Comparison of ENCODE assay signal across 26 mouse cellular contexts in genomic region chr5:123822706-123823105, GRCm38 (mm10). TPM values are rescaled to one million over a fixed set of nuclear protein-coding genes. Genes with fewer than 3 reads are reported as not detected.
A peak's percentile ranks its signal among the peaks of the same experiment; 100 is the strongest.
DNase-seq lines count a peak whose midpoint lies in the region; ATAC-seq and TF ChIP-seq lines count a peak whose summit lies in the region.
"Had no signal": no experiment of that assay in that cellular context is flagged by ENCODE, and none has a peak within 500 bp of the region (broad histone marks: within the 10 kb centered on the region; RNA-seq: fewer than 3 reads in every experiment).

No protein-coding gene starts in this region.

- no peaks in the 10 kb centered on the region for H3K9me3 ChIP-seq in forebrain, embryonic 12.5 days
- no peaks in the 10 kb centered on the region for H3K9me3 ChIP-seq in forebrain, embryonic 16.5 days (ENCODE audit: control insufficient read depth, low read length)
- no peaks in the 10 kb centered on the region for H3K9me3 ChIP-seq in hindbrain, postnatal 0 days (ENCODE audit: low read length)
- no peaks in the 10 kb centered on the region for H3K9me3 ChIP-seq in hindbrain, embryonic 11.5 days (ENCODE audit: control insufficient read depth, low read length)
- H3K9me3 ChIP-seq in midbrain, postnatal 0 days (ENCODE audit: low read length): no peaks in the 10 kb centered on the region
- no peaks in the 10 kb centered on the region for H3K9me3 ChIP-seq in midbrain, embryonic 10.5 days (replicated peaks)
- H3K9me3 ChIP-seq: embryonic facial prominence, embryonic 10.5 days; limb, embryonic 10.5 days; liver, embryonic 15.5 days; lung, embryonic 15.5 days; megakaryocyte, embryonic 14.5 days had no signal

- H3K4me2 ChIP-seq in forebrain, embryonic 12.5 days: no peak overlapping the region
- H3K4me2 ChIP-seq in forebrain, embryonic 16.5 days (ENCODE audit: low read length): no peak overlapping the region
- H3K4me2 ChIP-seq in hindbrain, postnatal 0 days (ENCODE audit: low read depth, low read length): no peak overlapping the region
- H3K4me2 ChIP-seq in hindbrain, embryonic 11.5 days (replicated peaks; ENCODE audit: low read depth, low read length): no peak overlapping the region
- H3K4me2 ChIP-seq in midbrain, postnatal 0 days (ENCODE audit: low read depth, low read length, poor library complexity, severe bottlenecking): no peak overlapping the region
- H3K4me2 ChIP-seq: heart, embryonic 11.5 days; liver, embryonic 15.5 days; lung, embryonic 15.5 days had no signal

- 62% methylated on average over 7 of the region's 7 CpGs for WGBS in forebrain, embryonic 12.5 days
- WGBS in forebrain, embryonic 16.5 days: 42% methylated on average over 7 of the region's 7 CpGs
- WGBS in hindbrain, postnatal 0 days: 34% methylated on average over 7 of the region's 7 CpGs
- 72% methylated on average over 7 of the region's 7 CpGs for WGBS in hindbrain, embryonic 11.5 days
- WGBS in midbrain, postnatal 0 days: 53% methylated on average over 7 of the region's 7 CpGs
- WGBS in midbrain, embryonic 10.5 days: 87% methylated on average over 7 of the region's 7 CpGs

- H3K27me3 ChIP-seq in forebrain, embryonic 12.5 days: no peaks in the 10 kb centered on the region
- no peaks in the 10 kb centered on the region for H3K27me3 ChIP-seq in forebrain, embryonic 16.5 days (replicated peaks; ENCODE audit: control insufficient read depth, insufficient read depth, low read length)
- no peaks in the 10 kb centered on the region for H3K27me3 ChIP-seq in hindbrain, postnatal 0 days (ENCODE audit: insufficient read depth, low read length)
- H3K27me3 ChIP-seq in hindbrain, embryonic 11.5 days (ENCODE audit: control insufficient read depth, insufficient read depth, low read length): no peaks in the 10 kb centered on the region
- no peaks in the 10 kb centered on the region for H3K27me3 ChIP-seq in midbrain, postnatal 0 days (ENCODE audit: insufficient read depth, low read length)
- no peaks in the 10 kb centered on the region for H3K27me3 ChIP-seq in midbrain, embryonic 10.5 days (ENCODE audit: low read depth, poor library complexity, severe bottlenecking)
- H3K27me3 ChIP-seq: liver, embryonic 15.5 days; lung, embryonic 15.5 days; megakaryocyte, embryonic 14.5 days had no signal

- H3K36me3 ChIP-seq in forebrain, embryonic 12.5 days (replicated peaks): peaks cover 41% of the 10 kb centered on the region
- no peaks in the 10 kb centered on the region for H3K36me3 ChIP-seq in forebrain, embryonic 16.5 days (ENCODE audit: control insufficient read depth, insufficient read depth)
- no peaks in the 10 kb centered on the region for H3K36me3 ChIP-seq in hindbrain, postnatal 0 days (ENCODE audit: insufficient read depth, low read length)
- H3K36me3 ChIP-seq in hindbrain, embryonic 11.5 days (ENCODE audit: control insufficient read depth, insufficient read depth, low read length): no peaks in the 10 kb centered on the region; the same call in 1 of the 2 replicates
- H3K36me3 ChIP-seq in midbrain, postnatal 0 days (ENCODE audit: insufficient read depth, low read length): no peaks in the 10 kb centered on the region
- H3K36me3 ChIP-seq in midbrain, embryonic 10.5 days: peaks cover 56% of the 10 kb centered on the region

- H3K4me3 ChIP-seq in forebrain, embryonic 12.5 days (replicated peaks): no peak overlapping the region
- no peak overlapping the region for H3K4me3 ChIP-seq in forebrain, embryonic 16.5 days (replicated peaks; ENCODE audit: low read length)
- no peak overlapping the region for H3K4me3 ChIP-seq in hindbrain, postnatal 0 days (ENCODE audit: low read length)
- H3K4me3 ChIP-seq in hindbrain, embryonic 11.5 days (ENCODE audit: low read depth, low read length): no peak overlapping the region
- no peak overlapping the region for H3K4me3 ChIP-seq in midbrain, postnatal 0 days (ENCODE audit: low read depth, low read length)
- H3K4me3 ChIP-seq in midbrain, embryonic 10.5 days: no peak overlapping the region
- H3K4me3 ChIP-seq: embryonic facial prominence, embryonic 10.5 days; gastrocnemius, adult 2 months; left cerebral cortex, adult 2 months; limb, embryonic 10.5 days; liver, embryonic 15.5 days; lung, embryonic 15.5 days; megakaryocyte, embryonic 14.5 days had no signal

- TF ChIP-seq CTCF in hindbrain, postnatal 0 days (IDR thresholded peaks at IDR 0.05; ENCODE audit: low read depth): no peak
- TF ChIP-seq CTCF in midbrain, postnatal 0 days (IDR thresholded peaks at IDR 0.05): no peak

- H3K27ac ChIP-seq in forebrain, embryonic 12.5 days: 0 out of 2 replicates have a peak overlapping the region, but pooled peaks have one; percentile 19
- H3K27ac ChIP-seq in forebrain, embryonic 16.5 days (ENCODE audit: low read length): no peak overlapping the region
- H3K27ac ChIP-seq in hindbrain, postnatal 0 days: no peak overlapping the region
- no peak overlapping the region for H3K27ac ChIP-seq in hindbrain, embryonic 11.5 days (ENCODE audit: low read depth, low read length)
- no peak overlapping the region for H3K27ac ChIP-seq in midbrain, postnatal 0 days (ENCODE audit: low read depth, low read length)
- H3K27ac ChIP-seq in midbrain, embryonic 10.5 days (replicated peaks): no peak overlapping the region
- H3K27ac ChIP-seq: embryonic facial prominence, embryonic 10.5 days; gastrocnemius, adult 2 months; left cerebral cortex, adult 2 months; limb, embryonic 10.5 days; liver, embryonic 15.5 days; lung, embryonic 15.5 days had no signal

- H3K4me1 ChIP-seq in forebrain, embryonic 12.5 days: no peaks in the 10 kb centered on the region
- H3K4me1 ChIP-seq in forebrain, embryonic 16.5 days (replicated peaks; ENCODE audit: control insufficient read depth, insufficient read depth, low read length): no peaks in the 10 kb centered on the region
- no peaks in the 10 kb centered on the region for H3K4me1 ChIP-seq in hindbrain, postnatal 0 days (ENCODE audit: insufficient read depth, low read length)
- H3K4me1 ChIP-seq in hindbrain, embryonic 11.5 days (replicated peaks; ENCODE audit: control insufficient read depth, insufficient read depth, low read length): no peaks in the 10 kb centered on the region
- no peaks in the 10 kb centered on the region for H3K4me1 ChIP-seq in midbrain, postnatal 0 days (ENCODE audit: insufficient read depth, low read length)
- no peaks in the 10 kb centered on the region for H3K4me1 ChIP-seq in midbrain, embryonic 10.5 days
- H3K4me1 ChIP-seq: liver, embryonic 15.5 days; lung, embryonic 15.5 days; megakaryocyte, embryonic 14.5 days had no signal

- H3K9ac ChIP-seq in forebrain, embryonic 12.5 days: no peak overlapping the region
- H3K9ac ChIP-seq in forebrain, embryonic 16.5 days (replicated peaks; ENCODE audit: low read depth, low read length): no peak overlapping the region
- no peak overlapping the region for H3K9ac ChIP-seq in hindbrain, postnatal 0 days (replicated peaks; ENCODE audit: low read length)
- no peak overlapping the region for H3K9ac ChIP-seq in hindbrain, embryonic 11.5 days (ENCODE audit: low read depth, low read length)
- H3K9ac ChIP-seq in midbrain, postnatal 0 days (replicated peaks; ENCODE audit: low read length, poor library complexity, severe bottlenecking): no peak overlapping the region
- H3K9ac ChIP-seq: liver, embryonic 15.5 days; lung, embryonic 15.5 days had no signal

- no peak for ATAC-seq in forebrain, embryonic 12.5 days (ENCODE audit: low FRiP score)
- ATAC-seq in forebrain, embryonic 16.5 days: no peak
- no peak for ATAC-seq in hindbrain, postnatal 0 days
- ATAC-seq in hindbrain, embryonic 11.5 days (ENCODE audit: low FRiP score): no peak
- ATAC-seq in midbrain, postnatal 0 days (ENCODE audit: low FRiP score): no peak
- no peak for ATAC-seq in granulocyte monocyte progenitor cell, adult 5-6 weeks (replicated peaks; ENCODE audit: poor library complexity, severe bottlenecking)
- ATAC-seq: intestine, postnatal 0 days had no signal

- peak; percentile 15 for DNase-seq in hindbrain, postnatal 0 days (ENCODE audit: low spot score)
- DNase-seq in hindbrain, embryonic 11.5 days (ENCODE audit: low spot score): no peak
- peak; percentile 26 for DNase-seq in midbrain, postnatal 0 days (ENCODE audit: low spot score)
- DNase-seq in midbrain, embryonic 10.5 days (ENCODE audit: low spot score): no peak
- DNase-seq in adipocyte (ENCODE audit: low spot score): no peak
- DNase-seq: adrenal gland, postnatal 25 days; cerebellum, adult 9-11 months; gastrocnemius, adult 2 months; kidney, postnatal 25 days; liver had no signal

RNA-seq across cellular contexts. Expression of gene Hcar2, which starts 42.6 kb away (rescaled TPM):
- polyA plus RNA-seq in forebrain, embryonic 12.5 days (2016; fragmentation: Nextera tagmentation; extraction: Ambion mirVana): not detected in 2 replicates
- polyA plus RNA-seq in forebrain, embryonic 16.5 days (2015; fragmentation: Nextera tagmentation; extraction: Ambion mirVana): not detected in 2 replicates
- total RNA-seq in hindbrain, postnatal 0 days (2014; rRNA removed): not detected in 2 replicates
- not detected in 2 replicates for polyA plus RNA-seq in hindbrain, postnatal 0 days (2015; fragmentation: Nextera tagmentation; extraction: Ambion mirVana)
- not detected in 2 replicates for polyA plus RNA-seq in hindbrain, embryonic 11.5 days (2014; fragmentation: Nextera tagmentation; extraction: Ambion mirVana)
- total RNA-seq in midbrain, postnatal 0 days (2014; rRNA removed): not detected in 2 replicates
- not detected in 2 replicates for polyA plus RNA-seq in midbrain, postnatal 0 days (2015; fragmentation: Nextera tagmentation; extraction: Ambion mirVana)
- polyA plus RNA-seq in midbrain, embryonic 10.5 days (2016; fragmentation: Nextera tagmentation; extraction: Ambion mirVana): not detected in 2 replicates
- total RNA-seq in granulocyte monocyte progenitor cell, adult 5-6 weeks (2014; fragmentation: Nextera tagmentation): not detected in 2 replicates
- 2.7 and 5.4 TPM in 2 replicates for total RNA-seq in granulocyte monocyte progenitor cell, adult 5-6 weeks (2017)
- total RNA-seq: gastrocnemius, adult 2 months; left cerebral cortex, adult 2 months had no signal
- polyA plus RNA-seq: embryonic facial prominence, embryonic 10.5 days; heart, embryonic 11.5 days; heart, postnatal 0 days; kidney, embryonic 14.5 days; limb, embryonic 10.5 days had no signal

RNA-seq across cellular contexts. Expression of gene Hcar1, which starts 57.1 kb away (rescaled TPM):
- polyA plus RNA-seq in forebrain, embryonic 12.5 days (2016; fragmentation: Nextera tagmentation; extraction: Ambion mirVana): 0.09 and 0.17 TPM in 2 replicates
- 0.54 and 0.58 TPM in 2 replicates for polyA plus RNA-seq in forebrain, embryonic 16.5 days (2015; fragmentation: Nextera tagmentation; extraction: Ambion mirVana)
- 0.83 and 1.4 TPM in 2 replicates for total RNA-seq in hindbrain, postnatal 0 days (2014; rRNA removed)
- 0.63 and 0.88 TPM in 2 replicates for polyA plus RNA-seq in hindbrain, postnatal 0 days (2015; fragmentation: Nextera tagmentation; extraction: Ambion mirVana)
- 0.04 and 0.12 TPM in 2 replicates for polyA plus RNA-seq in hindbrain, embryonic 11.5 days (2014; fragmentation: Nextera tagmentation; extraction: Ambion mirVana)
- 1.1 and 1.9 TPM in 2 replicates for total RNA-seq in midbrain, postnatal 0 days (2014; rRNA removed)
- 0.64 and 0.71 TPM in 2 replicates for polyA plus RNA-seq in midbrain, postnatal 0 days (2015; fragmentation: Nextera tagmentation; extraction: Ambion mirVana)
- not detected in 2 replicates for polyA plus RNA-seq in midbrain, embryonic 10.5 days (2016; fragmentation: Nextera tagmentation; extraction: Ambion mirVana)
- not detected in 2 replicates for total RNA-seq in granulocyte monocyte progenitor cell, adult 5-6 weeks (2014; fragmentation: Nextera tagmentation)
- total RNA-seq in granulocyte monocyte progenitor cell, adult 5-6 weeks (2017): not detected in 2 replicates
- total RNA-seq: hematopoietic stem cell, adult 5-6 weeks; monocyte, adult 5-6 weeks had no signal
- polyA plus RNA-seq: heart, embryonic 11.5 days; limb, embryonic 10.5 days; neural tube, embryonic 11.5 days had no signal

Comparison
In these comparisons a context has a peak if more than half of its experiments do, and no peak if none do; other contexts are left out.
1. DNase-seq: peak in hindbrain, postnatal 0 days (single experiment) and midbrain, postnatal 0 days (single experiment); none in hindbrain, embryonic 11.5 days (single experiment), midbrain, embryonic 10.5 days (single experiment) and adipocyte (single experiment).